Comparison of ENCODE assay signal across 9 mouse cellular contexts in the genomic region with DNA sequence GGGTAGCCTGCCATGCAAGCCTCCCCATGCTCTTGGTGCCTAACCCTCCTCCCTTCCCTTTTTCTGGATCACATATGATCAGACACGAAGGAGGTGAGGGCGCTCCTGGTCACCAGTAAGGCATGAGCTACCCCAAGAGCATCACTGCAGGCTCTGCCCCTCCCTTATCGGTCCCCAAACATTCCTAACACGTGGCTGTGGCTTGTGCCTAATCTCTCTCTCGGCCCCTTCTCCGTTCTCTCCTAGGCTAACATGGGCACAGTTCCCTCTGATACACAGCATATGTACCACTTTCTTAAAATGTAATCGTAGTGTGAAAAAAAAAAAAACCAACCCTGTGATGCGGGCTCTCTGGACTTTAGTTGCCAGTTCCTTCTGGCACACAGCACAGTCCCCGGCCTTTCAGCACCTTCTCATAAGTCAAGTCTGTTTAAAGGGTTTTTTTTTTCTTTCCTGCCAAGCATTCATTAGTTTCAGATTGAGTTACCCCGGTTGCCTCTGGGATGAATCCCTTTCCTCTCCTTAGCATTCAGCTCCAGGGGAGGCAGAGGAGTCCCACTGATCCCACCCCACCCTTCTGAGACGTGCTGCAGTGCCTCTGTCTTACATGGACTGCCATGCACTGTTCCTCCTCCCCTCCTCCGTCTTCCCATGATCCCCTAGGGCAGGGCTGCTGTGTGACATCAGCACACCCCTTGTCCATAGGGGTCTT. TPM values are rescaled to one million over a fixed set of nuclear protein-coding genes. Genes with fewer than 3 reads are reported as not detected.
DNase-seq lines count a peak whose midpoint lies in the region; ATAC-seq lines count a peak whose summit lies in the region.
"Had no signal": no experiment of that assay in that cellular context is flagged by ENCODE, and none has a peak within 500 bp of the region (broad histone marks: within the 10 kb centered on the region; RNA-seq: fewer than 3 reads in every experiment).

No protein-coding gene starts in this region.

- intact Hi-C loops in gastrocnemius, postnatal 14 days (cut with DNase I; ENCODE audit: low total_unique reads): no loop called here

- H3K27ac ChIP-seq in heart, embryonic 10.5 days: peak overlapping the region; percentile 67
- H3K27ac ChIP-seq in hindbrain, embryonic 10.5 days: peak overlapping the region; percentile 73
- peak overlapping the region; percentile 76 for H3K27ac ChIP-seq in liver, embryonic 13.5 days

- peak overlapping the region; percentile 12; the same call in 1 of the 2 replicates for H3K4me3 ChIP-seq in heart, embryonic 10.5 days
- no peak overlapping the region for H3K4me3 ChIP-seq in hindbrain, embryonic 10.5 days
- peak overlapping the region; percentile 22; the same call in 1 of the 2 replicates for H3K4me3 ChIP-seq in liver, embryonic 13.5 days (replicated peaks)

- peak overlapping the region; percentile 58 for H3K4me2 ChIP-seq in liver, embryonic 13.5 days

- no peaks in the 10 kb centered on the region for H3K9me3 ChIP-seq in heart, embryonic 10.5 days
- no peaks in the 10 kb centered on the region for H3K9me3 ChIP-seq in hindbrain, embryonic 10.5 days
- H3K9me3 ChIP-seq in liver, embryonic 13.5 days (replicated peaks): no peaks in the 10 kb centered on the region

- H3K9ac ChIP-seq in liver, embryonic 13.5 days: peak overlapping the region; percentile 49; the same call in 1 of the 2 replicates

- peak; percentile 76 for DNase-seq in heart, embryonic 10.5 days (ENCODE audit: low spot score)
- no peak for DNase-seq in heart, adult 18-20 months
- peak; percentile 77 for DNase-seq in NIH3T3 (ENCODE audit: low read depth)
- no peak for DNase-seq in hindbrain, embryonic 10.5 days (ENCODE audit: low spot score)
- DNase-seq in liver, embryonic 13.5 days: peak; percentile 71
- DNase-seq in retina, postnatal 1 day: no peak
- DNase-seq in gastrocnemius, postnatal 14 days: no peak
- DNase-seq in lung, postnatal 25 days (ENCODE audit: low spot score): no peak

- WGBS in heart, embryonic 10.5 days: 18% methylated on average over 12 of the region's 12 CpGs
- 27% methylated on average over 12 of the region's 12 CpGs for WGBS in hindbrain, embryonic 10.5 days
- 39% methylated on average over 12 of the region's 12 CpGs for WGBS in liver, embryonic 13.5 days (ENCODE audit: insufficient replicate concordance)

- no peaks in the 10 kb centered on the region for H3K27me3 ChIP-seq in heart, embryonic 10.5 days (ENCODE audit: insufficient read depth, poor library complexity, severe bottlenecking)
- no peaks in the 10 kb centered on the region for H3K27me3 ChIP-seq in hindbrain, embryonic 10.5 days (ENCODE audit: insufficient read depth, poor library complexity, severe bottlenecking)
- peaks cover 8% of the 10 kb centered on the region; the same call in 1 of the 2 replicates for H3K27me3 ChIP-seq in liver, embryonic 13.5 days
- H3K27me3 ChIP-seq: CH12.LX had no signal

- no peaks in the 10 kb centered on the region for H3K36me3 ChIP-seq in heart, embryonic 10.5 days
- H3K36me3 ChIP-seq in hindbrain, embryonic 10.5 days: no peaks in the 10 kb centered on the region
- no peaks in the 10 kb centered on the region for H3K36me3 ChIP-seq in liver, embryonic 13.5 days

- ATAC-seq in liver, embryonic 13.5 days (ENCODE audit: low read depth): peak; percentile 99

- H3K4me1 ChIP-seq in heart, embryonic 10.5 days: peaks cover 60% of the 10 kb centered on the region
- H3K4me1 ChIP-seq in hindbrain, embryonic 10.5 days (replicated peaks): peaks cover 45% of the 10 kb centered on the region
- peaks cover 78% of the 10 kb centered on the region for H3K4me1 ChIP-seq in liver, embryonic 13.5 days (replicated peaks)

RNA-seq across cellular contexts. Expression of gene Ank, which starts 19.2 kb away (rescaled TPM):
- polyA plus RNA-seq in heart, embryonic 10.5 days (2016; fragmentation: Nextera tagmentation; extraction: Ambion mirVana): 8.4 and 11.0 TPM in 2 replicates
- total RNA-seq in heart, adult 18-20 months (2021): 100 to 1,000 TPM; 200 to 202 TPM
- polyA plus RNA-seq in hindbrain, embryonic 10.5 days (2016; fragmentation: Nextera tagmentation; extraction: Ambion mirVana): 8.4 and 11.0 TPM in 2 replicates
- 11.1 and 11.8 TPM in 2 replicates for polyA plus RNA-seq in liver, embryonic 13.5 days (2015; fragmentation: Nextera tagmentation; extraction: Ambion mirVana)
- total RNA-seq in gastrocnemius, postnatal 14 days (2021): 10 to 100 TPM; 41.5 to 55.1 TPM

Comparison
In these comparisons a context has a peak if more than half of its experiments do, and no peak if none do; other contexts are left out.
1. DNase-seq: peak in heart, embryonic 10.5 days (single experiment), NIH3T3 (single experiment) and liver, embryonic 13.5 days (single experiment); none in heart, adult 18-20 months (0 of 2), hindbrain, embryonic 10.5 days (single experiment), retina, postnatal 1 day (single experiment), gastrocnemius, postnatal 14 days (single experiment) and lung, postnatal 25 days (single experiment).
2. Peak in every context shown above with its lines, with median percentiles within 50 percentile points of each other: H3K27ac ChIP-seq.